Mouse (Mus musculus): ENCODE measurements around the gene Mknk2. TPM values are rescaled to one million over a fixed set of nuclear protein-coding genes. Genes with fewer than 3 reads are reported as not detected.

The Mknk2 gene
- total and polyA plus RNA-seq, 2 experiments from 2014 or later = 43.6 to 69.8 TPM

- 89% methylated on average over 8 of the region's 8 CpGs for WGBS
- H3K27me3 ChIP-seq (ENCODE audit: insufficient read depth, low read length) = no peaks in the 10 kb centered on the region
- no peak overlapping the region for H3K9ac ChIP-seq
- no peak overlapping the region for H3K4me3 ChIP-seq (ENCODE audit: low read depth, low read length)
- H3K4me2 ChIP-seq (ENCODE audit: low read depth) = no peak overlapping the region
- H3K27ac ChIP-seq (ENCODE audit: low read depth, low read length) = no peak overlapping the region
- H3K9me3 ChIP-seq (ENCODE audit: low read length) = no peaks in the 10 kb centered on the region
- DNase-seq = no peak
- peaks cover 19% of the 10 kb centered on the region for H3K36me3 ChIP-seq (ENCODE audit: insufficient read depth)
- no peak for ATAC-seq
- TF ChIP-seq CTCF (IDR thresholded peaks at IDR 0.05; ENCODE audit: low read depth) = no peak
- peaks cover 11% of the 10 kb centered on the region; the same call in 1 of the 2 replicates for H3K4me1 ChIP-seq (ENCODE audit: insufficient read depth)
Measured at GRCm38 (mm10) chr10:80697393-80697787, 19.5 kb upstream of the Mknk2 start.

- 77% methylated on average over 11 of the region's 12 CpGs for WGBS
- Histone ChIP-seq H3K4me3 (ENCODE audit: low read depth, low read length) (no peak overlapping the region), H3K27ac (ENCODE audit: low read depth, low read length) (no peak overlapping the region), H3K9ac (no peak overlapping the region; the same call in 1 of the 2 replicates), H3K36me3 (ENCODE audit: insufficient read depth) (peaks cover 23% of the 10 kb centered on the region), H3K4me2 (ENCODE audit: low read depth) (no peak overlapping the region), H3K27me3 (ENCODE audit: insufficient read depth, low read length) (no peaks in the 10 kb centered on the region), H3K9me3 (ENCODE audit: low read length) (no peaks in the 10 kb centered on the region), H3K4me1 (ENCODE audit: insufficient read depth) (peaks cover 11% of the 10 kb centered on the region; the same call in 1 of the 2 replicates)
- DNase-seq = no peak
- no peak for ATAC-seq
- TF ChIP-seq CTCF (IDR thresholded peaks at IDR 0.05; ENCODE audit: low read depth) = no peak
Measured at GRCm38 (mm10) chr10:80696502-80697392, 18.8 kb upstream of the Mknk2 start.

GRCm38 (mm10) chr10:80695801-80696501 lies 18.0 kb upstream of the Mknk2 start:
- Histone ChIP-seq H3K4me3 (ENCODE audit: low read depth, low read length) (no peak overlapping the region), H3K4me1 (ENCODE audit: insufficient read depth) (peaks cover 11% of the 10 kb centered on the region; the same call in 1 of the 2 replicates), H3K9me3 (ENCODE audit: low read length) (no peaks in the 10 kb centered on the region), H3K9ac (no peak overlapping the region), H3K27me3 (ENCODE audit: insufficient read depth, low read length) (no peaks in the 10 kb centered on the region), H3K27ac (ENCODE audit: low read depth, low read length) (no peak overlapping the region), H3K36me3 (ENCODE audit: insufficient read depth) (peaks cover 27% of the 10 kb centered on the region), H3K4me2 (ENCODE audit: low read depth) (no peak overlapping the region)
- no peak for ATAC-seq
- no peak for DNase-seq
- TF ChIP-seq CTCF (IDR thresholded peaks at IDR 0.05; ENCODE audit: low read depth) = no peak
- 74% methylated on average over 10 of the region's 10 CpGs for WGBS

GRCm38 (mm10) chr10:80695186-80695585 lies 17.3 kb upstream of the Mknk2 start:
- no peak for DNase-seq
- Histone ChIP-seq H3K36me3 (ENCODE audit: insufficient read depth) (peaks cover 34% of the 10 kb centered on the region), H3K4me1 (ENCODE audit: insufficient read depth) (peaks cover 5% of the 10 kb centered on the region; the same call in 1 of the 2 replicates), H3K4me3 (ENCODE audit: low read depth, low read length) (no peak overlapping the region), H3K27me3 (ENCODE audit: insufficient read depth, low read length) (no peaks in the 10 kb centered on the region), H3K27ac (ENCODE audit: low read depth, low read length) (no peak overlapping the region), H3K9me3 (ENCODE audit: low read length) (no peaks in the 10 kb centered on the region), H3K4me2 (ENCODE audit: low read depth) (no peak overlapping the region), H3K9ac (no peak overlapping the region)
- no peak for TF ChIP-seq CTCF (IDR thresholded peaks at IDR 0.05; ENCODE audit: low read depth)
- ATAC-seq = no peak
- WGBS = 92% methylated on average over 2 of the region's 2 CpGs

GRCm38 (mm10) chr10:80694159-80694938 lies 16.4 kb upstream of the Mknk2 start:
- Histone ChIP-seq H3K9me3 (ENCODE audit: low read length) (no peaks in the 10 kb centered on the region), H3K4me2 (ENCODE audit: low read depth) (no peak overlapping the region), H3K4me3 (ENCODE audit: low read depth, low read length) (no peak overlapping the region), H3K9ac (no peak overlapping the region), H3K27ac (ENCODE audit: low read depth, low read length) (no peak overlapping the region), H3K27me3 (ENCODE audit: insufficient read depth, low read length) (no peaks in the 10 kb centered on the region), H3K4me1 (ENCODE audit: insufficient read depth) (no peaks in the 10 kb centered on the region), H3K36me3 (ENCODE audit: insufficient read depth) (peaks cover 43% of the 10 kb centered on the region)
- no peak for TF ChIP-seq CTCF (IDR thresholded peaks at IDR 0.05; ENCODE audit: low read depth)
- WGBS = 91% methylated on average over 13 of the region's 13 CpGs
- DNase-seq (no peak), ATAC-seq (no peak)

GRCm38 (mm10) chr10:80693401-80694045 lies 15.6 kb upstream of the Mknk2 start:
- Histone ChIP-seq H3K4me3 (ENCODE audit: low read depth, low read length) (no peak overlapping the region), H3K4me1 (ENCODE audit: insufficient read depth) (no peaks in the 10 kb centered on the region), H3K9me3 (ENCODE audit: low read length) (no peaks in the 10 kb centered on the region), H3K36me3 (ENCODE audit: insufficient read depth) (peaks cover 51% of the 10 kb centered on the region), H3K9ac (no peak overlapping the region), H3K27me3 (ENCODE audit: insufficient read depth, low read length) (no peaks in the 10 kb centered on the region), H3K27ac (ENCODE audit: low read depth, low read length) (no peak overlapping the region), H3K4me2 (ENCODE audit: low read depth) (no peak overlapping the region)
- ATAC-seq = no peak
- no peak for TF ChIP-seq CTCF (IDR thresholded peaks at IDR 0.05; ENCODE audit: low read depth)
- 88% methylated on average over 12 of the region's 12 CpGs for WGBS
- DNase-seq = no peak
